Mouse (Mus musculus) heart, adult 2 months (tissue): ENCODE data around the gene Cd59b.

ENCODE experiments used
- CTCF ChIP-seq: fragments of 200-600 bp; IDR thresholded peaks from 2 replicates; pipeline ENCODE4 v1.8.1; 2022; ENCODE audit warnings: antibody characterized with exemption, mild to moderate bottlenecking, moderate library complexity
- EP300 ChIP-seq: fragments of 200-500 bp; IDR thresholded peaks from 2 replicates; pipeline ENCODE4 v1.6.1; 2011; ENCODE audit warnings: low read depth, low read length, control low read depth; ENCODE audit not compliant: insufficient read depth
- POLR2A ChIP-seq: fragments of 200-500 bp; IDR thresholded peaks from 2 replicates; pipeline ENCODE4 v1.6.1; 2011; ENCODE audit warnings: mild to moderate bottlenecking, low read depth, low read length, control low read depth; ENCODE audit not compliant: insufficient read depth

- TF ChIP-seq POLR2A (no peak), EP300 (no peak), CTCF (no peak)
Observed at GRCm38 (mm10) chr2:104099946-104100345, 30.3 kb downstream of the Cd59b start.
